ENCODE assay signal across 15 mouse cellular contexts in genomic region chr1:39410085-39410821, GRCm38 (mm10). TPM values are rescaled to one million over a fixed set of nuclear protein-coding genes. Genes with fewer than 3 reads are reported as not detected.
DNase-seq lines count a peak whose midpoint lies in the region; ATAC-seq and TF ChIP-seq lines count a peak whose summit lies in the region.
"Had no signal": no experiment of that assay in that cellular context is flagged by ENCODE, and none has a peak within 500 bp of the region (broad histone marks: within the 10 kb centered on the region; RNA-seq: fewer than 3 reads in every experiment).

No protein-coding gene starts in this region.

- H3K9ac ChIP-seq in lung, postnatal 0 days (replicated peaks; ENCODE audit: low read depth), result no peak overlapping the region
- H3K9ac ChIP-seq: embryonic facial prominence, embryonic 13.5 days; forebrain, postnatal 0 days; liver, embryonic 15.5 days; neural tube, embryonic 15.5 days had no signal

- no peaks in the 10 kb centered on the region for H3K9me3 ChIP-seq in heart, embryonic 10.5 days
- no peaks in the 10 kb centered on the region for H3K9me3 ChIP-seq in lung, postnatal 0 days (ENCODE audit: low read length)
- H3K9me3 ChIP-seq: embryonic facial prominence, embryonic 13.5 days; liver, embryonic 15.5 days; neural tube, embryonic 15.5 days had no signal

- no peak overlapping the region for H3K4me3 ChIP-seq in heart, embryonic 10.5 days
- H3K4me3 ChIP-seq in kidney, adult 2 months (ENCODE audit: insufficient read depth, low read depth, low read length), result no peak overlapping the region
- H3K4me3 ChIP-seq in lung, postnatal 0 days (ENCODE audit: low read depth, low read length), result no peak overlapping the region
- H3K4me3 ChIP-seq: embryonic facial prominence, embryonic 13.5 days; liver, embryonic 15.5 days; neural tube, embryonic 15.5 days had no signal

- WGBS in heart, embryonic 10.5 days, result 86% methylated on average over 19 of the region's 19 CpGs
- 40% methylated on average over 19 of the region's 19 CpGs for WGBS in kidney, adult 2 months
- 53% methylated on average over 19 of the region's 19 CpGs for WGBS in lung, postnatal 0 days

- no peaks in the 10 kb centered on the region; the same call in 1 of the 2 replicates for H3K4me1 ChIP-seq in heart, embryonic 10.5 days
- 0 out of 2 replicates have a peak, but pooled peaks cover 2% of the 10 kb centered on the region for H3K4me1 ChIP-seq in kidney, adult 2 months (ENCODE audit: control insufficient read depth, insufficient read depth, low read length)
- H3K4me1 ChIP-seq in lung, postnatal 0 days (ENCODE audit: insufficient read depth, low read depth, low read length), result peaks cover 8% of the 10 kb centered on the region; the same call in 1 of the 2 replicates
- H3K4me1 ChIP-seq: embryonic facial prominence, embryonic 13.5 days had no signal

- H3K27me3 ChIP-seq in heart, embryonic 10.5 days (ENCODE audit: insufficient read depth, poor library complexity, severe bottlenecking), result no peaks in the 10 kb centered on the region
- no peaks in the 10 kb centered on the region for H3K27me3 ChIP-seq in kidney, adult 2 months (replicated peaks; ENCODE audit: control insufficient read depth, insufficient read depth, low read length)
- H3K27me3 ChIP-seq in lung, postnatal 0 days (replicated peaks; ENCODE audit: insufficient read depth, low read length), result no peaks in the 10 kb centered on the region
- H3K27me3 ChIP-seq: embryonic facial prominence, embryonic 13.5 days; liver, embryonic 15.5 days; neural tube, embryonic 15.5 days had no signal

- no peak for TF ChIP-seq CTCF in kidney, adult 2 months (conservative IDR thresholded peaks at IDR 0.05; ENCODE audit: insufficient read depth, insufficient read length, low read depth, low read length)
- no peak for TF ChIP-seq CTCF in lung, postnatal 0 days (IDR thresholded peaks at IDR 0.05)

- no peak overlapping the region for H3K4me2 ChIP-seq in lung, postnatal 0 days (replicated peaks; ENCODE audit: low read depth, low read length)
- H3K4me2 ChIP-seq: embryonic facial prominence, embryonic 13.5 days; liver, embryonic 15.5 days; neural tube, embryonic 15.5 days had no signal

- H3K36me3 ChIP-seq in heart, embryonic 10.5 days, result no peaks in the 10 kb centered on the region; the same call in 1 of the 2 replicates
- H3K36me3 ChIP-seq in kidney, adult 2 months (ENCODE audit: control insufficient read depth, insufficient read depth, low read length), result no peaks in the 10 kb centered on the region
- no peaks in the 10 kb centered on the region for H3K36me3 ChIP-seq in lung, postnatal 0 days (ENCODE audit: insufficient read depth, low read length)
- H3K36me3 ChIP-seq: embryonic facial prominence, embryonic 13.5 days; liver, embryonic 15.5 days; neural tube, embryonic 15.5 days had no signal

- no peak overlapping the region for H3K27ac ChIP-seq in heart, embryonic 10.5 days
- H3K27ac ChIP-seq in kidney, adult 2 months (ENCODE audit: insufficient read depth, low read depth, low read length), result peak overlapping the region; percentile 0; the same call in 1 of the 2 replicates
- peak overlapping the region; percentile 74 for H3K27ac ChIP-seq in lung, postnatal 0 days (ENCODE audit: low read length)
- H3K27ac ChIP-seq: embryonic facial prominence, embryonic 13.5 days; liver, embryonic 15.5 days; neural tube, embryonic 15.5 days had no signal

- peak; percentile 84 for ATAC-seq in lung, postnatal 0 days
- ATAC-seq: forebrain, postnatal 0 days; midbrain, embryonic 16.5 days had no signal

- DNase-seq in heart, adult 11 months, result peak; percentile 94
- DNase-seq in heart, embryonic 10.5 days (ENCODE audit: low spot score), result no peak
- DNase-seq in brain, adult 2 months (ENCODE audit: low read depth, low spot score), result peak; percentile 21
- peak; percentile 48 for DNase-seq in kidney, adult 2 months
- DNase-seq in lung, postnatal 0 days (ENCODE audit: low spot score), result peak; percentile 73
- DNase-seq in cerebellum, postnatal 10 days, result no peak
- no peak for DNase-seq in layer of hippocampus, adult 9-11 months
- DNase-seq in layer of hippocampus, postnatal 14 days (ENCODE audit: low spot score in 2 of 2), result no peak
- DNase-seq: adrenal gland, adult 2 months; forebrain, postnatal 0 days; right cerebral cortex, postnatal 25 days had no signal

- TF ChIP-seq POLR2A in kidney, adult 2 months (IDR thresholded peaks at IDR 0.05; ENCODE audit: low read depth, low read length), result no peak

- TF ChIP-seq EP300 in lung, postnatal 0 days (IDR thresholded peaks at IDR 0.05), result no peak

RNA-seq across cellular contexts. Expression of gene Rpl31, which starts 42.6 kb away (rescaled TPM):
- 325 and 422 TPM in 2 replicates for polyA plus RNA-seq in heart, embryonic 10.5 days (2016; fragmentation: Nextera tagmentation; extraction: Ambion mirVana)
- polyA plus RNA-seq in kidney, adult 2 months (2012; rRNA removed), result 209 and 261 TPM in 2 replicates
- 379 and 423 TPM in 2 replicates for polyA plus RNA-seq in lung, postnatal 0 days (2015; fragmentation: Nextera tagmentation; extraction: Ambion mirVana)
- total RNA-seq in layer of hippocampus, postnatal 14 days (2021), result 100 to 1,000 TPM; 448 to 544 TPM

Comparison
In these comparisons a context has a peak if more than half of its experiments do, and no peak if none do; other contexts are left out.
1. DNase-seq: peak in heart, adult 11 months (single experiment), brain, adult 2 months (single experiment), kidney, adult 2 months (single experiment) and lung, postnatal 0 days (single experiment); none in heart, embryonic 10.5 days (single experiment), cerebellum, postnatal 10 days (0 of 2), layer of hippocampus, adult 9-11 months (single experiment) and layer of hippocampus, postnatal 14 days (0 of 2).